23 mouse cellular contexts compared by ENCODE assay signal in genomic region chr5:110086161-110086866, GRCm38 (mm10). TPM values are rescaled to one million over a fixed set of nuclear protein-coding genes. Genes with fewer than 3 reads are reported as not detected.
A peak's percentile ranks its signal among the peaks of the same experiment; 100 is the strongest.
DNase-seq lines count a peak whose midpoint lies in the region; ATAC-seq and TF ChIP-seq lines count a peak whose summit lies in the region.
"Had no signal": no experiment of that assay in that cellular context is flagged by ENCODE, and none has a peak within 500 bp of the region (broad histone marks: within the 10 kb centered on the region; RNA-seq: fewer than 3 reads in every experiment).

No protein-coding gene starts in this region.

- DNase-seq in heart, adult 11 months = peak; percentile 52
- no peak for DNase-seq in heart, adult 2 months
- peak; percentile 24 for DNase-seq in liver
- DNase-seq in liver, postnatal 0 days = no peak
- DNase-seq in ZHBTc4 (ENCODE audit: low read depth, low spot score) = peak; percentile 92
- DNase-seq in yolk sac, embryonic 10.5 days (ENCODE audit: low spot score) = peak; percentile 69
- no peak for DNase-seq in gastrocnemius, postnatal 4 days (ENCODE audit: low spot score in 2 of 2)
- DNase-seq in lung, postnatal 4 days = no peak
- DNase-seq: adrenal gland, postnatal 10 days; cerebellum, adult 9-10 months; gastrocnemius, postnatal 10 days; kidney, adult 11 months; kidney, postnatal 10 days; left cerebral cortex, postnatal 4 days; lung, adult 18-20 months; lung, postnatal 14 days had no signal

- no peak overlapping the region for H3K4me3 ChIP-seq in heart, adult 2 months
- no peak overlapping the region for H3K4me3 ChIP-seq in liver, postnatal 0 days (ENCODE audit: low read depth, low read length)
- H3K4me3 ChIP-seq: embryonic facial prominence, embryonic 13.5 days; layer of hippocampus, adult 2 months; stomach, embryonic 15.5 days had no signal

- 23% methylated on average over 14 of the region's 14 CpGs for WGBS in heart, adult 2 months
- 57% methylated on average over 14 of the region's 14 CpGs for WGBS in liver, postnatal 0 days (ENCODE audit: insufficient replicate concordance)

- no peaks in the 10 kb centered on the region for H3K9me3 ChIP-seq in liver, postnatal 0 days (ENCODE audit: low read length)
- H3K9me3 ChIP-seq: stomach, embryonic 15.5 days had no signal

- no peaks in the 10 kb centered on the region for H3K36me3 ChIP-seq in heart, adult 2 months (ENCODE audit: control insufficient read depth, insufficient read depth, low read length)
- H3K36me3 ChIP-seq in liver, postnatal 0 days (replicated peaks; ENCODE audit: insufficient read depth, low read length) = no peaks in the 10 kb centered on the region
- H3K36me3 ChIP-seq: embryonic facial prominence, embryonic 13.5 days; stomach, embryonic 15.5 days had no signal

- H3K27ac ChIP-seq in heart, adult 2 months = no peak overlapping the region
- H3K27ac ChIP-seq in liver, postnatal 0 days (ENCODE audit: low read depth) = no peak overlapping the region
- H3K27ac ChIP-seq: embryonic facial prominence, embryonic 13.5 days; layer of hippocampus, adult 2 months; stomach, embryonic 15.5 days had no signal

- H3K27me3 ChIP-seq in heart, adult 2 months (ENCODE audit: control insufficient read depth, insufficient read depth, low read length) = no peaks in the 10 kb centered on the region
- no peaks in the 10 kb centered on the region for H3K27me3 ChIP-seq in liver, postnatal 0 days (ENCODE audit: insufficient read depth, low read length)
- H3K27me3 ChIP-seq: embryonic facial prominence, embryonic 13.5 days; stomach, embryonic 15.5 days had no signal

- ATAC-seq in liver, postnatal 0 days = no peak
- ATAC-seq: activated CD4-positive, CD25-positive, alpha-beta regulatory T cell, adult 4 months; forebrain, embryonic 14.5 days had no signal

- no peak for TF ChIP-seq POLR2A in heart, adult 2 months (IDR thresholded peaks at IDR 0.05; ENCODE audit: insufficient read depth, low read depth, low read length)

- TF ChIP-seq CTCF in heart, adult 2 months (IDR thresholded peaks at IDR 0.05) = no peak
- no peak for TF ChIP-seq CTCF in liver, postnatal 0 days (IDR thresholded peaks at IDR 0.05; ENCODE audit: low read depth)

- no peaks in the 10 kb centered on the region for H3K4me1 ChIP-seq in heart, adult 2 months (ENCODE audit: control insufficient read depth, insufficient read depth, low read length)
- no peaks in the 10 kb centered on the region for H3K4me1 ChIP-seq in liver, postnatal 0 days (ENCODE audit: insufficient read depth)
- H3K4me1 ChIP-seq: embryonic facial prominence, embryonic 13.5 days; stomach, embryonic 15.5 days had no signal

- TF ChIP-seq EP300 in heart, adult 2 months (IDR thresholded peaks at IDR 0.05; ENCODE audit: insufficient read depth, low read depth, low read length) = no peak
- TF ChIP-seq EP300 in liver, postnatal 0 days (IDR thresholded peaks at IDR 0.05; ENCODE audit: low read depth) = no peak

- no peak overlapping the region for H3K9ac ChIP-seq in heart, adult 2 months (ENCODE audit: low read depth, low read length)
- H3K9ac ChIP-seq in liver, postnatal 0 days (replicated peaks) = no peak overlapping the region
- H3K9ac ChIP-seq: embryonic facial prominence, embryonic 13.5 days; stomach, embryonic 15.5 days had no signal

- no peaks in the 10 kb centered on the region for H3K79me2 ChIP-seq in heart, adult 2 months (replicated peaks; ENCODE audit: control insufficient read depth, insufficient read depth, low read length)

- intact Hi-C loops in heart, adult 2 months (cut with DNase I) = no loop called here

- H3K4me2 ChIP-seq in liver, postnatal 0 days (ENCODE audit: low read depth, low read length) = no peak overlapping the region
- H3K4me2 ChIP-seq: embryonic facial prominence, embryonic 13.5 days; stomach, embryonic 15.5 days had no signal

RNA-seq across cellular contexts. Expression of gene Gm35315, which starts 7.9 kb away (rescaled TPM):
- total RNA-seq in heart, adult 2 months (2021) = not detected
- 0.06 TPM in 1 of 2 replicates, not detected in the other for polyA plus RNA-seq in heart, adult 2 months (2012; rRNA removed)
- polyA plus RNA-seq in liver, postnatal 0 days (2015; fragmentation: Nextera tagmentation; extraction: Ambion mirVana) = 0.47 and 0.51 TPM in 2 replicates
- total RNA-seq in gastrocnemius, postnatal 4 days (2021) = under 1 TPM; 0.23 to 0.29 TPM

RNA-seq across cellular contexts. Expression of gene Plcxd1, which starts 13.5 kb away (rescaled TPM):
- total RNA-seq in heart, adult 2 months (2021) = not detected
- 0.06 and 0.64 TPM in 2 replicates for polyA plus RNA-seq in heart, adult 2 months (2012; rRNA removed)
- 0.32 and 0.48 TPM in 2 replicates for polyA plus RNA-seq in liver, postnatal 0 days (2015; fragmentation: Nextera tagmentation; extraction: Ambion mirVana)
- not detected for total RNA-seq in gastrocnemius, postnatal 4 days (2021)
- total RNA-seq: megakaryocyte-erythroid progenitor cell, adult 5-6 weeks had no signal

RNA-seq across cellular contexts. Expression of gene Gm17655, which starts 14.0 kb away (rescaled TPM):
- 1 to 10 TPM in 1 of 2 experiments, under 1 TPM in 1; 0.98 to 3.1 TPM for total RNA-seq in heart, adult 2 months (2021)
- 0.12 and 0.53 TPM in 2 replicates for polyA plus RNA-seq in heart, adult 2 months (2012; rRNA removed)
- 0.62 and 1.2 TPM in 2 replicates for polyA plus RNA-seq in liver, postnatal 0 days (2015; fragmentation: Nextera tagmentation; extraction: Ambion mirVana)
- total RNA-seq in gastrocnemius, postnatal 4 days (2021) = 1 to 10 TPM; 2.8 to 3.9 TPM
- total RNA-seq: midbrain, postnatal 0 days had no signal

RNA-seq across cellular contexts. Expression of gene Gtpbp6, which starts 21.7 kb away (rescaled TPM):
- 10 to 100 TPM; 26.0 to 27.3 TPM for total RNA-seq in heart, adult 2 months (2021)
- 33.5 and 36.6 TPM in 2 replicates for polyA plus RNA-seq in heart, adult 2 months (2012; rRNA removed)
- polyA plus RNA-seq in liver, postnatal 0 days (2015; fragmentation: Nextera tagmentation; extraction: Ambion mirVana) = 7.1 and 7.4 TPM in 2 replicates
- 10 to 100 TPM; 24.5 to 29.1 TPM for total RNA-seq in gastrocnemius, postnatal 4 days (2021)

RNA-seq across cellular contexts. Expression of gene Zfp605, which starts 23.6 kb away (rescaled TPM):
- 1 to 10 TPM; 2.2 to 3.3 TPM for total RNA-seq in heart, adult 2 months (2021)
- polyA plus RNA-seq in heart, adult 2 months (2012; rRNA removed) = 0.68 and 1.2 TPM in 2 replicates
- polyA plus RNA-seq in liver, postnatal 0 days (2015; fragmentation: Nextera tagmentation; extraction: Ambion mirVana) = 0.76 and 0.99 TPM in 2 replicates
- total RNA-seq in gastrocnemius, postnatal 4 days (2021) = 1 to 10 TPM; 2.9 to 4.1 TPM

Comparison
In these comparisons a context has a peak if more than half of its experiments do, and no peak if none do; other contexts are left out.
1. DNase-seq: peak in heart, adult 11 months (single experiment), liver (single experiment), ZHBTc4 (single experiment) and yolk sac, embryonic 10.5 days (single experiment); none in heart, adult 2 months (0 of 2), liver, postnatal 0 days (single experiment), gastrocnemius, postnatal 4 days (0 of 2) and lung, postnatal 4 days (0 of 2).